Mouse (Mus musculus): ENCODE measurements around the gene Cpa5. TPM values are rescaled to one million over a fixed set of nuclear protein-coding genes. Genes with fewer than 3 reads are reported as not detected.

Gene Cpa5
- polyA plus RNA-seq, 1 experiment: not detected

DNA sequence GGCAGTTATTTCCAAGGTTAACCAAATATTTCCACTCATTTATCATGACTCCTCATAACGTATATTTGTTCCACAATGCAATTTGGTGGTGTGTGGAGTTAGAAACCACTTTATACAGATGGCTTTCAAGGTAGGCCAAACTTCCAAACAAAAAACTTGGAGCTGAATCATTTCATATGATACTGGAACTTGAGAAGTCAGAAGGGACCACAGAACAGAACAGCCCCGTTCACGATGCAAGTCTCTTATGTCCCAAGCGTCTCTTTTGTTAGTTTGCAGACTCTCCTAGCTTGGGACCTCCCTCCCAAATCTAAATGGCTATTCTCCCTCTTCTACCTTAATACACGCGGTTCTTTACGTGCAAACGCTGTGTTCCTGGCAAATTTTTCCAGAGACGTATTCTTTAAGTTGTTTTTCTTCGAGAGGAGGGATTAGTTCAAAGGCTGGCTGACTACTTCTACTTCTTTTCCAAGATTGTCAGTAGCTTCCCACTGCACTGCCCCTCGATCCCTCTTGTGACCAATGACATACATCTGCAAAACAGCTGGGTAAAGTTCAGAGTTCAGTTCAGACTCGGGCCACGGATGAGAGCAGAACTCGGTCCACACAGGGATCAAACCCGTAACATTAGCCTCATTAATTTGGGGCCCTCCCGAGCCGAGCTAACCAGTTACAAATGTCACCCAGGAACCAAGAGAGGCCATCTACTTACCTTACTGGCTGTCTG, 34.2 kb upstream of the Cpa5 start:
- Histone ChIP-seq H3K4me3 (replicated peaks; ENCODE audit: extremely low read depth, low read depth, low read length) (no peak overlapping the region), H3K4me1 (ENCODE audit: control insufficient read depth, insufficient read depth, low read length) (no peaks in the 10 kb centered on the region)
- no peak for TF ChIP-seq POLR2A (IDR thresholded peaks at IDR 0.05; ENCODE audit: borderline replicate concordance, extremely low read depth, low read depth, low read length)
- no peak for TF ChIP-seq CTCF (IDR thresholded peaks at IDR 0.05; ENCODE audit: insufficient read depth, low read length)
- 80% methylated on average over 17 of the region's 17 CpGs for WGBS
- DNase-seq: no peak

DNA sequence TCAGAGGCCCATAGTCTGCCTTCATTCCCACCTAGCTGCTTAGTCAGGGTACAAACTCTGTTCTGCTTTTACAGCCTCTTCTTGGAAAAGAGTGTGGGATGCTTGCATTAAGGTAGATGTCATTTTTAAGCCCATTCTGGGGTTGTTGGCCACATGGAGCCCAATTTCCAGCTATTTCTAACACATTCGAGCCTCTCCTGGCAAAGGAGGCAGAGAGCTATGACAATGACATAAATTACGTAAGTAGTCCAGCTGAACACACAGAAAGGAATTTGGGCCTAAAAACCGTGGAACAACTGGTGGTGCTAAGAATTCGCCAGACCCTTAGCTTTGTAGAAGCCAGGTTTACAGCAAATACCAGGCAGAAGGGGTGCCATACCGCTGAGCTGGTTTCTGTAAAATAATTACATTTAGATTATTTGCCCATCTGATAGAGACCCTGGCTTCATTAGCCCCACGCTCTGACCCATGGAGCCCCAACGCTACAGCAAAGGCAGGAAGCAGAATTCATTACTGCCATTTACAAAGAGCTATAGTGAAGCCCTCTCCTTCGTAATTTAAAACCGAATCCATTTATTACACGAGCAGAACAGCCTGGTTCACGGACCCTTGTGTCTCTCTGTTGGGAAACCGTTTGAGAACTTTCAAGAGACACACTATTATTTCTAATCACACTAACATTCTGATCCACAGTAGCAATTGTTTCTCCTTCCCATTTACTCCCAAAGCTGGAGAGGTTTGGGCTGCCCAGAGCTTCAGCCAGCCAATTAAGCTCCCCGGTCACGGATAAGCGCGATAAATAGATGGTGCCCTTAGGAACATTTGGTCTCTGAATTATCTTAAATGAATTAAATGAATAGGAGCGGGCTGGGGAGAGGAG, 30.6 kb upstream of the Cpa5 start:
- 80% methylated on average over 17 of the region's 17 CpGs for WGBS
- Histone ChIP-seq H3K4me3 (replicated peaks; ENCODE audit: extremely low read depth, low read depth, low read length) (no peak overlapping the region), H3K4me1 (ENCODE audit: control insufficient read depth, insufficient read depth, low read length) (no peaks in the 10 kb centered on the region)
- TF ChIP-seq POLR2A (IDR thresholded peaks at IDR 0.05; ENCODE audit: borderline replicate concordance, extremely low read depth, low read depth, low read length) (no peak), CTCF (IDR thresholded peaks at IDR 0.05; ENCODE audit: insufficient read depth, low read length) (no peak)
- DNase-seq: no peak

DNA sequence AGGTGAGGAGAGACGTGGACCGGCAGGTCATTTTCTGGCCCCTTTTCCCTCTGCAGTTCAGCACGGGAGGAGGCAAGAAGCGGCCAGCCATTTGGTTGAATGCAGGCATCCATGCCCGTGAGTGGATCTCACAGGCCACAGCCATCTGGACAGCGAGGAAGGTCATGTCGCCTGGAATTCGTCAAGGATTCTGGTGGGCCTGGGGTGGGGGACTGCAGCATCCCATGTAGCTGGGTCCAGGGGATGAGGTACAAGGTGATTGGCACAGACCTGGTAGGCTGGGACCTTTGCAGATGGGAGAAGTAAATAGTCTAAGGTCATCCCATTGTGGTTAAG, 30.0 kb upstream of the Cpa5 start:
- TF ChIP-seq CTCF (IDR thresholded peaks at IDR 0.05; ENCODE audit: insufficient read depth, low read length) (no peak), POLR2A (IDR thresholded peaks at IDR 0.05; ENCODE audit: borderline replicate concordance, extremely low read depth, low read depth, low read length) (no peak)
- DNase-seq: no peak
- 83% methylated on average over 8 of the region's 8 CpGs for WGBS
- Histone ChIP-seq H3K4me1 (ENCODE audit: control insufficient read depth, insufficient read depth, low read length) (no peaks in the 10 kb centered on the region), H3K4me3 (replicated peaks; ENCODE audit: extremely low read depth, low read depth, low read length) (no peak overlapping the region)

DNA sequence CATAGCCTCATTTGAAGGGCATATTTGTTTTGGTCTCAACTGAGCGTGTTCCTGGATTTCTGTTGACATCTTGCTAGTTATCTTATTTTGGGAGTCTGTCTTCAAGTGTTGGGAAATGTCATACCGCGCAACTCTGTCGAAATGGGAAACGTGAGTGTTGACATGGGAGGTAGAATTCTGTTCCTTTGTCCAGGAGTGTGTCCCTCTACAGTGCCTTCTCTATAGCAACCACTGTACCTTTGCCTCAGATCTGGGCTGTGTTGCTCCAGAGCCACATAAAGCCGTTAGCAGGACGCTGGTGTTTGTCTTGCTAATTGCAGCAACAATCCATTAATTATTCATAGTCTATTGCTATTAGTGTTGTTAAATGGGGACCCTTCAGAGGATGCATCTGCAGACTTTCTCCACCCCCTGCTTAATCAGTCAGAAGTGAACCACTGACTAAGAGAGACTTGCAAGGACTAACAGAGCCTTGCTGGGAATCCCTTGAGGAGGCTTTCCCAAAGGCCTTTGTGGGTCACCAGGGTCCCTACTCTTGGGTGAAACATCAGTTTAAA, 23.8 kb upstream of the Cpa5 start:
- TF ChIP-seq POLR2A (IDR thresholded peaks at IDR 0.05; ENCODE audit: borderline replicate concordance, extremely low read depth, low read depth, low read length) (no peak), CTCF (IDR thresholded peaks at IDR 0.05; ENCODE audit: insufficient read depth, low read length) (no peak)
- Histone ChIP-seq H3K4me3 (replicated peaks; ENCODE audit: extremely low read depth, low read depth, low read length) (no peak overlapping the region), H3K4me1 (ENCODE audit: control insufficient read depth, insufficient read depth, low read length) (no peaks in the 10 kb centered on the region)
- DNase-seq: no peak
- 72% methylated on average over 7 of the region's 7 CpGs for WGBS

DNA sequence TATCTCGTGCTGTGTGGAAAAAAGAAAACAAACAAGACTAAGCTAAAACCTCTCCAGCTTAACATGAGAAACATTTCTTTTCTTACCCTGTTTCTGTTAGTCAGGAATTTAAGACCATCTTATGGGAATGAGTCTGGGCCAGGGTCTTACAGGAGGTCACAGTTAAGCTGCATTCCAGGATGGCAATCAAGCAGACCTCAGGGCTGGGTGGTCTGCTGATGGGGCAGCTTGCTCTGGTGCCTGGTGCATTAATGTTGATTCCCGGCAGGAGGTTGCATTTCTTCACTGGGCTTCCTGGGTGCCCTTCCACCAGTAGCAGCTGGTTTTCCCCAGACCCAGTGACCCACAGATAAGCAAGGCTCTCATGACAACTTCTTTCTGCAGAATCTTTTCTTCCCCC, 21.0 kb upstream of the Cpa5 start:
- TF ChIP-seq POLR2A (IDR thresholded peaks at IDR 0.05; ENCODE audit: borderline replicate concordance, extremely low read depth, low read depth, low read length) (no peak), CTCF (IDR thresholded peaks at IDR 0.05; ENCODE audit: insufficient read depth, low read length) (no peak)
- Histone ChIP-seq H3K4me3 (replicated peaks; ENCODE audit: extremely low read depth, low read depth, low read length) (no peak overlapping the region), H3K4me1 (ENCODE audit: control insufficient read depth, insufficient read depth, low read length) (no peaks in the 10 kb centered on the region)
- 52% methylated on average over 2 of the region's 2 CpGs for WGBS
- no peak for DNase-seq

DNA sequence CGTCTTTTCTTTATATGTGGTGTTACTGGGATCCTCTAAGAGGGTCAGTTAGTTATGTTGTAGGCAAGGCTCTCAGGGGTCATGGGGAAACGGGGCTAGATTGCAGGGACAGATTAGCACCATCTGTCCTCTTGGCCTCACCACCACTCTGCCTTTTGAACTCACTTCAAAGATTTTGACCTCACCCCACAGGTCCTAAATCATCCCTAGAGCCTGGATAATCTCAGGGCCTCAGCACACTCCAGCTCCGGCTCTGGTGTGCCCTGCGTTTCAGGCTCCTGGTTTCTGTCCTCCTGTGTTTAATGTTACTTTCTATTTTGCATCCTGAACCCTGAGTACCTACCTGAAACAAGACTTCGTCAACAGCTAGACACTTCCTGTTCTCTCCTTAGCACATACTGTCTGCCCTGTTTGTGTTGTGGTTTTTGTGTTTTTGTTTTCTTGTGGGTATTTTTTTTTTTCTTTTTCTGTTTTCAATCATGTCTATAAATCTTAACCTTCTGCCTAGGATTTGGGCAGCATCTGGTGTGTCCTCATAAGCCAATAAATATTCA, 18.9 kb upstream of the Cpa5 start:
- 66% methylated on average over 5 of the region's 5 CpGs for WGBS

DNA sequence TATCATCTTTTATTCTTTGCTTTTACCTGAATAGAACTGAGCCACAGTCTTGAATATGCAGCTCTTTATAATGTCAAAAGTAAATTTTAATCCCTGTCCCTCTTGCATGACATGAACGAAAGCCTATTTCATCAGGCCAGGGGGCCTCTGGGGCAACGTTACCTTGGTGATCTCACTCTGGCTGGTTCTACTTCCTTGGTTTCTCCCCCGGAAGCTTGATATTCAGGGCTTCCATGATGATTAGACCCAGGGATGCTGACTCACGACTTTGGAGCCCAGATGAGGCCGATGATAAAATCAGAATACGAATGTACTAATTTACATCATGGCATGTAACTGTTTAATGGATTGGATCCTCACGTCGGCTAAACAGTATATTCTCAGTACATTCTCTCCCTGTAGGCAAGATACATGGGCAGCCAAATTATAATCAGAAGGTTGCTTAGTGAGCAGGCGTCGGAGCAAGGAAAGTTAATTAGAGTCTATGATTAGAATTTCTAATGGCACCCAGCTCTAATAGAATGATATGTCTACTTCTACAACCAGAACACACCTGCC, 18.3 kb upstream of the Cpa5 start:
- H3K4me3 ChIP-seq (replicated peaks; ENCODE audit: extremely low read depth, low read depth, low read length): no peak overlapping the region
- H3K4me1 ChIP-seq (ENCODE audit: control insufficient read depth, insufficient read depth, low read length): no peaks in the 10 kb centered on the region
- DNase-seq: no peak
- WGBS: 88% methylated on average over 10 of the region's 10 CpGs
- no peak for TF ChIP-seq CTCF (IDR thresholded peaks at IDR 0.05; ENCODE audit: insufficient read depth, low read length)
- TF ChIP-seq POLR2A (IDR thresholded peaks at IDR 0.05; ENCODE audit: borderline replicate concordance, extremely low read depth, low read depth, low read length): no peak

More for the DNA sequence above, 18.9 kb upstream of the Cpa5 start:
- no peaks in the 10 kb centered on the region for H3K4me1 ChIP-seq (ENCODE audit: control insufficient read depth, insufficient read depth, low read length)
- no peak for TF ChIP-seq CTCF (IDR thresholded peaks at IDR 0.05; ENCODE audit: insufficient read depth, low read length)
- no peak for TF ChIP-seq POLR2A (IDR thresholded peaks at IDR 0.05; ENCODE audit: borderline replicate concordance, extremely low read depth, low read depth, low read length)
- DNase-seq: no peak
- H3K4me3 ChIP-seq (replicated peaks; ENCODE audit: extremely low read depth, low read depth, low read length): no peak overlapping the region

DNA sequence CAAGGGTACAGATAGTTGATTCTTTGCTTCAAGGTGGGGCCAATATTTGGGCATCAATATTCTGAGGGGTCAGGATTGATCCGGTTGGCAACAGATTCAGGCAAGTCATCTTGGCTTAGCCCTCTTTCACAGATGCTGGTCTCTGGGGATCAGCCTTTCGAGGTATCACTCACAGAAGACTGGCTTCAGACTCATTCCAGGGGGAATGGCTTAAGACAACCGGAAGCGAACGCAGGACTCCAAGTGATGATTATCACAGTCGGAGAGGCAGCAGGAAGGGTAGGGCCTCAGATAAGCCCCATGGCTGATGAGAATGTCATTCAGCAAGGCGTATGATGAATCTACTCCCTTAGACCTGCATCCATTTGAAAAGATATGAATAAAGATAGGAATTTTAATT, 16.4 kb upstream of the Cpa5 start:
- H3K4me1 ChIP-seq (ENCODE audit: control insufficient read depth, insufficient read depth, low read length): no peaks in the 10 kb centered on the region
- H3K4me3 ChIP-seq (replicated peaks; ENCODE audit: extremely low read depth, low read depth, low read length): no peak overlapping the region
- DNase-seq: no peak
- 56% methylated on average over 7 of the region's 7 CpGs for WGBS
- TF ChIP-seq CTCF (IDR thresholded peaks at IDR 0.05; ENCODE audit: insufficient read depth, low read length): no peak

DNA sequence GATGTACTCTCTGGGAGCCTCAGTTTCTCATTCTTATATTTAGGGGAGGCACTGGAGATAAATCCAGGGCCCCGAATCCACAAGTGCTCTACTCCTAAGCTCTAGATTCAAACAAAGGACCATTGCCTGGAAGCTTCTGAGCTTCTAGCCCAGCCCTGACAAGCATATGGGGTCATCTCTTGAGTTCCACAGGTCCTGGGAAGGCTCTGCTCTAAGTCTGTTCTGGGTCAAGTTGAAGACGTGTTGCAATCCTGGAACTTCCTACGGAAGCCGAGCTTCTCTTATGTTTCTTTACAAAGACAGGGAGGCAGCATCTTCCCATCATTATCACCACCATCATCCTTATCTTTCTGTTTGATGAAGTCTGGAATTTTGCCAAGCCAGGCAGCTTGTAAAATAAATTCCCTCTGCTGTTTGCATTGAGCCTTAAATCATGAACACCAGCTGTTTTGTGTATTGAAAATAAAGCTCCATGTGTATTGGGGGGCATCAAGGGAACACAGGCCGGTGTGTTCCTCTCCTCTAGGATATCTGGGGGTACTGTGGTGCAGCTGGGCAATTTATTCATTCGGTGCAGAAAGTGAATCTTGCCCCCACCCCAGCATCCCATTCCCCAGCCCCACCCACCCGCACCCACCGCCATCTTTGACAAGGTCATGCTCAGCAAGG, 14.4 kb upstream of the Cpa5 start:
- TF ChIP-seq POLR2A (IDR thresholded peaks at IDR 0.05; ENCODE audit: borderline replicate concordance, extremely low read depth, low read depth, low read length) (no peak), CTCF (IDR thresholded peaks at IDR 0.05; ENCODE audit: insufficient read depth, low read length) (no peak)
- Histone ChIP-seq H3K4me1 (ENCODE audit: control insufficient read depth, insufficient read depth, low read length) (no peaks in the 10 kb centered on the region), H3K4me3 (replicated peaks; ENCODE audit: extremely low read depth, low read depth, low read length) (no peak overlapping the region)
- DNase-seq: no peak
- 76% methylated on average over 8 of the region's 8 CpGs for WGBS
